Mouse (Mus musculus): ENCODE measurements around the gene Gucd1.
"Not testable (repeated sequence)": the region's sequence is repeated elsewhere in the genome, so short reads cannot be mapped to it uniquely, and the experiment has no call there.

Gene Gucd1

DNA sequence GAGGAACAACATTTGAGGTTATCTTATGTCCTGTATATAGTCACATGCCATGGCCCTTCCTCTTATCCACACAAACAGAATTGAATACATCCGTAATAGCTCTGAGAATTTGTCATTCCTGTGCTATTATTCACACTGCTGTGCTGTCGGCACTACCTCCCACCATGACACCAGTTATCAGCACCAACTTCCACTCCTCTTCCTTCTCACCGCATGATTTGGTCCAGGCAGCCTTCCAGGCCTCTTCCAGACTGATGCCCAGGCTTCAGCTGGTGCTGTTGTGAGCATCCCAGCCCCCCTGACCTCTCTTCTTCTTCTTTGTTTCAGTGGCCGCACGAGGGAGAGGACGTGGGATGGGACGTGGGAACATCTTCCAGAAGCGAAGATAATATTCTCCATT lies 17.2 kb upstream of the Gucd1 start:
- DNase-seq, result no peak

- DNase-seq, result no peak
Observed at GRCm38 (mm10) chr10:75534216-75534615, 16.4 kb upstream of the Gucd1 start.

DNA sequence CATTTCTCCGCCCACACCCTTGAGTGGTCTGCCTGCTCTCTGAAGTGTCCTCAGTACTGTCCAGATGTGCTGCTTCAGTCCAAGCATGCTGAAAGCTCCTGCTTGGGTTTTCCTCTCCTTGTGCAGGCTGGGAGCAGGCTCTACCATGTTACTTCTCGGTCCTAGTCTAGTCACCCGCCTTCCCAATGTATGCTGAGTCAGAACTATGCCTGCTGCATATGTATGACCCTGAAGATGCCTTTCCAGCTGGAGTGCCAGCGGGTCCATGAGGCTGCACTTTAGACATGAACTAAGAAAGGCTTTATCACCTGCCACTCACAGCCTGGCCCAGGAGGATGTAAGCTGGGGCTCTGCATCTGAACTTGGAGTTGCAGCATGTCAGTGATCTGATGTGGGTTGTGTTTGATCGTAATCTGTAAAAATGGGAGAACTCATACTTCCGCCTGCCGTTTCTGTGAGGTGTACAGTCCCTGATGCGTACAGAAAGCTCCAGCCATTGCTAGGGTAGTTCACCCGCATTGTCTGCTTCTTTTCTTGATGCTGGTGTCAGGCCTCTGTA lies 13.8 kb upstream of the Gucd1 start:
- DNase-seq, result peak; percentile 58

- DNase-seq, result no peak
Observed at GRCm38 (mm10) chr10:75530322-75530721, 12.6 kb upstream of the Gucd1 start.

DNA sequence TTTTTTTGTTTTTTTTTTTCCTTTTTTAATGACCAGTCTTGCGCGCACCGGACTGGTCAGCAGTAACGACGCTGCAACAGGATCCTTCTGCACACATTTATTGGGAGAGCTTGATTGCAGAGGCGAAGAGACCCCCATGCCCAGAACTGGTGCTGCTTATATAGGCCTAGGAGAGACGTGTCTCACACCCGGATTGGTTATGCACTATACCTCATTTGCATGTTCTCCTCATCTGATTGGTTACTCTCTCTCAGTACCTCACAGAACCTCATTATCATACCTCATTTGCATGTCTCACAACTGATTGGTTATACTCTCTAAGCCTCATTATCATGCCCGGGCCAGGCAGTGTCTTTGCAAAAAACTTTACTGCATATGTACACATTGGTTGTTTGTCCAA lies 7.7 kb upstream of the Gucd1 start:
- not testable (repeated sequence) for DNase-seq

DNA sequence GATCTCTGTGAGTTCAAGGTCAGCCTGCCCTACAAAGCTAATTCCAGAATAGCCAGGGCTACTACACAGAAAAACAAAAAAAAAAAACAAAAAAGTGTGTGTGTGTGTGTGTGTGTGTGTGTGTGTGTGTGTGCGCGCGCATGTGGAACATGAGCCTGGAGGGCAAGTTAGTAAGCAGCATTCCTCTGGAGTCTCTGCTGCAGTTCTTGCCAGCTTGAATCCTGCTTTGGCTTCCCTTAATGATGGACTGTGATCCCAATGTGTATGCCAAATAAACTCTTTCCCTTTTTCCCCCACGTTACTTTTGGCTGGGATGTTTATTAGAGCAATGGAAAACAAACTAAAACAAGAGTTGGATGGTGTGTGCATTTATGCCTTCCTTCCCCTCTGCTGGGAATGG lies 3.9 kb upstream of the Gucd1 start:
- no peak for DNase-seq

- no peak for DNase-seq
Observed at GRCm38 (mm10) chr10:75520581-75520980, 2.8 kb upstream of the Gucd1 start.

DNA sequence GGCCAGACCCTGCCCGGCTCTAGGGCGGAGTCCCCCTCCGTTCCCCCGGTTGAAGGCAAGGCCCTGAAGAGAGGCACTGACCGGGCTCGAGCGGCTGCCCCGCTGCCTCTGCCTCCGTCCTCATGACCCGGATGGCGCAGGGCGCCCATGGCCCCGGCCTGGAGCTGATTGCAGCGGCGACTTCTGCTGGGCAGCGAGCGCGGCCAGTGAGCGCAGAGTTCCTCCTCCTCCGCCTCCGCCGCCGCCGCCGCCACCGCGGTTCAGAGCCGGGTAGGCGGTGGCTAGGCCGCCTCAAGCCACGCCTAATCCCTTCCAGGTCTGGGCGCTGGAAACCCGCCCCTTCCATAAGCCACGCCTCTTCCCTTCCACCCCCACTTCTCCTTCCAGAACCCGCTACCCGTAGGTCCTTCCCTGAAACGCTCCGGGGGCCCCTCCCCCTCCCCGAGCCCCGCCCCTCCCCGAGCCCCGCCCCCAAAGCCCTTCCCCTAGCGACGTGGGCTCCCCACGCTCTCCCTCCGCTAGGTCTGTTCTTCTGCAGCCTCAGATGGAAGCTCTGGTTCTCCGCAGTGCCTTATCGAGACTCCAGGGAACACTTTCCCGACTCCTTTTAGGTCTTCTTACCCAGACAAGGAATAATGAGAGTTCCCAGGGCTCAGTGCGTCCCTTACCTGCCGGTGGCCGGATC lies 557 bp downstream of the Gucd1 start, which contains the start of gene Snrpd3:
Gene Snrpd3 (plus strand): TSS at position 479 of the 685 bp plus-strand sequence.
- peak; percentile 93 for DNase-seq

DNA sequence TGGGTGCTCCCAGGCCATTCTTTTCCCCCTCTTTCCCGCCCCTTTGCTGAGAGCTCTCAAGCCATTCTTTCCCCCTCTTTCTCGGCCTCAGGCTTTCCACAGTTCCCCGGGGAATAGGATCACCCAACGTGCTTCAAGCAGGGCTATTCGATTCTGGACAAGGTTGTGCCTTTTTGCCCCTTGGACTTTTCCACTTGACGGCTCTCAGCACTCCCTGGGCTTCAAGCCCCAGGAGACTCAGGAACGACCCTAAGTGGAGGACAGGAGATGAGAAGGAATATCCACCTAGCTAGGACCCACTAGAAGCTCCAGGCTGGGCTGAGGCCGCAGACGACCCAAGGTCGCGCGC lies 1.1 kb downstream of the Gucd1 start:
- no peak for DNase-seq

GRCm38 (mm10) chr10:75516038-75516723 lies 1.6 kb downstream of the Gucd1 start:
- DNase-seq, result no peak

DNA sequence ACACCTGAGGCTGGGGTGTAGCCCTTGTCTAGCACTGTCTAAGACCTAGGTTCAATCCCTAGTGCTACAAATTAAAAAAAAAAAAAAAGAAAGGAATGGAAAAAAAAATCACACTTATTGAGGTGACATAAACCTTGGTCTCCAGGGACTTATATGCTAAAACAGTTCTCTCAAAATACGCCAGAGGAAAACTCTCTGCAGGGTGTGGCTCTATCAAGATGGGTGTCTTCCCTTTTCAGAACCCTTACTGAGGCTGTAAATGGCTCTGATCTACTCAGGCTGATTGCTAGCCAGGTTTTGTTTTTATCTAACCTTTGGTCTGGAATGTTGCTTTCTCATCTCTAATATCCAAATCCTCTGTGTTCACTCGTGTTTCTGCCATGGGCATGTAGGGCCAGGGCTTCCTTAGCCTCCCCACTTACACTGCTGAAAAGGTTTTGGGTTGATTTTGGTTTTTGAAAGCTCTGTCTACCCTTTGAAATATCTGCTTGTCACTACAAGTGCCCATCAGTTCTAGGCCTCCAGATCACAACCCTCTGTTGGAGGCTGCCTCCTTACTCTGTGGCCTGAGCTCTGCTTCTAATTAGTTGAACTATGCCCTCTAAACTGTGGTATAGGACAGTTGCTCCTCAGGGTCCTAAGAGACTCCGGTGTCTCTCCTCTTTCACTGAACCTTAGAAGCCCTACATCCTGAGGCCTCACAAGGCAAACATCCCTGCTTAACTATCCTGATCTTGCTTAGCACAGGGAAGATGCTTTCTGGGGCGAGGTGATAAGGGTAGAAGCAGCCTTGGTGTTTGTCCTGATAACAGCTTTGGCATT lies 2.3 kb downstream of the Gucd1 start:
- DNase-seq, result no peak

DNA sequence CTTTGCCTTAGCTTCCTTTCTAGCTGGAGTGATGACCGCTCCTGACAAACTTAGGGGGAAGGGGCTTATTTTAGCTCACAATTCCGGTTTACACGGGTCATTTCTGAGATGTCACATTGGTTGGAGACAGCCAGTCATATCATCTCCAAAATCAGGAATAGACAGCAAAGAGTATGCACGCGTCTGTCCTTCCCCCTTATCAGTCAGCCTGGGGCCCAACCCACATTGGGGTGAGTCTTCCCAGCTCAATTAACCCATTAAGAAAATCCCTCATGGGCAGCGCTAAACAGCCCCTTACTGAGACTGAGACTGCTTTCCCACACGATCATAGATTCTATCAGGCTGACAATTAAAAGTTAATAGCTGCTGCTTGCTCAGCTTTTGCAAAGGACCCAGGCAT lies 3.4 kb downstream of the Gucd1 start:
- DNase-seq, result no peak

GRCm38 (mm10) chr10:75513306-75514067 lies 4.3 kb downstream of the Gucd1 start:
- no peak for DNase-seq

DNA sequence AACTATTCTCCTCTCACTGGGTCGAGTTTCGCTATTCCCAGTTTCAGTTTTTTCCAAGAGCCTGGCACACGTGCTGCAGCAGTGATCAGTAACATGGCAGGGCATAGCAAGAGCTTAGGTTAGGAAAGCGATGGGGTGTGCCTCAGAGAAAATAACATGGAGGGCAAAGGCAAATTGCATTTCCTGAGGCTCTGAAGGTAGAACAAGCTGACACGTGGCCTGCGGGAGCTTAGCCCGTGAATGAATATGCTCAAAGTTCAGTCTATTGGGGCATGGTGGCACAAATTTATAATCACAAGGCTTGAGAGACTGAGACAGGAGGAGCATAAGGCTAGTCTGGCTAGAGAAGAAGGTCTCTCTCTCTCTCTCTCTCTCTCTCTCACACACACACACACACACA lies 5.0 kb downstream of the Gucd1 start:
- no peak for DNase-seq

- DNase-seq, result no peak
Observed at GRCm38 (mm10) chr10:75511897-75512296, 5.9 kb downstream of the Gucd1 start.

DNA sequence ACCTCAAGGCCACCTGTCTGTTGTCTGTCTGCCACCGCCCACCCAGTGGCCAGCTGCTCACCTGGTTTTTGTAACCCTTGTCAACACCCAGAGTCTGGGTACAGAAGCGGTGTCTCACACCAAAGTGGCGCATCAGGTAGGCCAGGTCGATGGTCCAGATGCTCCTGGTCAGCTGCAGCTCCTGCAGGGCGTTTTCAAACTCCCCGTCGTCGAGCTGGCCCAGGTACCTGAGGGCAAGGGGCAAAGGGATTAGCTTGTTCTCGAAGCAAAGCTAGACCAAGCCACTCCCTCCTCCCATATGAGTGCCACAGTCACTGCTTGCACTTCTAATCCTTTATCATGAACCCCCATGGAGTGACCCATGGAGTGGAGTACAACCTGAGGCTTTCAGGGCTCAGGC lies 6.7 kb downstream of the Gucd1 start:
- no peak for DNase-seq

- no peak for DNase-seq
Observed at GRCm38 (mm10) chr10:75510446-75510845, 7.3 kb downstream of the Gucd1 start.

DNA sequence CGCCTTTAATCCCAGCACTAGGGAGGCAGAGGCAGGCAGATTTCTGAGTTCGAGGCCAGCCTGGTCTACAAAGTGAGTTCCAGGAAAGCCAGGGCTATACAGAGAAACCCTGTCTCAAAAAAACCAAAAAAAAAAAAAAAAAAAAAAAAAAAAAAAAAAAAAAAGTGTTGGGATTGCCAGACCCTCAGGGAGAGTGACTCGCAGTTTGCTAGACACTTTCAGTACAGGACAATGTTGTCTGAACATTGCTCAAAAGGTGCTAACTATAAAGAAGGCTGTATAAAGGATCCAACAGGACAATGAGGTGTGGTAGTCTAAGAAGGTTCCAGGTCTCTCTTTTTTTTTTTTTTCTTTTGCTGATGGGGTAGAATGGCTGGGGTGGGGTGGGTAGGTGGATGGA lies 11.8 kb downstream of the Gucd1 start:
- DNase-seq, result not testable (repeated sequence)

GRCm38 (mm10) chr10:75505130-75505495 lies 12.7 kb downstream of the Gucd1 start:
- no peak for DNase-seq

DNA sequence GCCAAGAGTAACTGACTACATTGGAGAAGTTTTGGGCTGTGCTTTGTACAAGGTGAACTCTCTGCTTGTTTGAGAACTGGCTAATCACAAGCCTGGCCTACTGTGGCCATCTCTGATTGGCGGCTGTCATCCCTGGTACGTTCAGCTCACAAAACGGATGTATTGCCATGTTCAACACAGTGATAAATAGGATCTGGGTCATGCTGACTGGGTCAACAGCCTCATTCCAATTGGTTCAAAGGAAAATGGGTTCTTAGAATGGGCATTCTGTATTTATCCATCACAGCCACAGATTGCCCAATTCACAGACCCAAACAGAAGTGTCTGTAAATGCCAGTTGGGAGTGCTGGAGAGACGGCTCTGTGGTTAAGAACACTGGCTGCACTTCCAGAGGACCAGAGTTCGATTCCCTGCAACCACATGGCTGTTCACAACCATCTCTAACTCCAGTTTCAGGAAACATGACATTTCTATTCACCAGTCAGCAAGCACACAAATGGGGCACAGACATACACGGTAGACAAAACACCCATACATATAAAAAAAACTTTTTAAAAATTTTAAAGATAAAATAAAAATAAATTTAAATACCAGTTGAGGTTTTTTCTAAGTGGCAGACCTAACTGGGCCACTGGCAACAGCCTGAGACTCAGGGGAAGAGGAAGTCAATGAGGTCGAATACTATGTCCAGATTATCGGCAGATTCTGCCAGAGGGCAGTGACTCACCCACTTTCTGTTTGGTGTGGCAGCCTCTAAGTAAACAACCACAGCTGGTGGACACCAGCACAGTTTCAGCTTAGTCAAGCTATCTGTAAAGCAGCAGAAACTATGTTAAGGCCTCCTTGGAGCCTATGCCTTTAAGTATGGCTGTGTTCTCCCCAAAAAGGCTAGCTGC lies 13.3 kb downstream of the Gucd1 start:
- no peak for DNase-seq

DNA sequence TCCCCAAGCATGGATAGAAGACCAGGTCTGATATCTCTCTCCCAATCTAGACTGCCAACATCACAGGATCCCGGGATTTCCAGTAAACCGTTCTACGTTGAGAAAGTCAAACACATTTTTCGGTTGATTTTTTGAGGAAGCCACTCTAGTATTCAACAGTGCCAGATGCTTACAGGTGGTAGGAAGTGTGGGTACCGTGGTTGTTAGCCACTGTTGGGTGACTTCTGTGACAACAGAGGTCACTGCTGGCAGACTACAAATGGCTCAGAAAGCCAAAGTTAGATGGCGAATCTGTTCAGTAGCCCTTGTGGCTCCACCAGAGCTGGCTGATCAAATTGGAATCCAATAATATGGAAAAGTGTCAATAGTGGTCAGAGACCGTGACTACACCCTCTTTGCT lies 14.1 kb downstream of the Gucd1 start:
- no peak for DNase-seq

DNA sequence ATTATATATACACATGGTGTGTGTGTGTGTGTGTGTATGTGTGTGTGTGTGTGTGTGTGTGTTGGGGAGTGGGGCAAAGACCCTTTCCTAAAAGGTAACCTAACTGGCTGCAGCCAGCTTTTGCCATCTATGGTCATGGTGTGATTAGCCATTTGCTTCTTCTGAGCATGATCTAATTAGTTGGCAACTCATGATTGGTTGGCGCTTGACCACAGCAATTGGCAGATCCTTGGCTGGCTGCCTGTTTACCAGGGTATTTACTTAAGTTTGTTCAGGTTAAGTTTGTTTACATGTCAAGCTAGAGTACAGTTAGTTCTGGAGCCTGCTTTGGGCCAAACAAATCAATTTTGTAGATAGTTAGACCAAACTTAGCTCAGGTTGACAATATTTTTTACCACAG lies 16.1 kb downstream of the Gucd1 start:
- no peak for DNase-seq
